14 mouse cellular contexts compared by ENCODE assay signal in the genomic region with DNA sequence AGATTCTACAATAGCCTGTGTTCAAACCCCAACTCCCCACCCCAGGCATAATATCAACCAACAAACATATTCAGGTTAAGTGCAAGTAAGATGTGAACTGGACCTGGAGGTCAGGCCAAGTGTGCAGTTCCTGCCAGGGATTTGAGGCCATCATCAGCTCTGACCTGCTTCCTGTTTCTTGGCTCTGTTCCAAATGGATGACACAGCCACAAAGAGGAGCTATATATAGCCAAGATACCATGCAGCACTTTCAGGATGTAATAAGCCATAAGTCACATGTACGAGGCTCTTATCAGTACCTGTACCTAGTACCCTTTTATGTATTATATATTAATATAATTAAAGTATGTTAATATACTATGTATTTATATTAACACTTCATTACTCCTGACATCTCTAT. TPM values are rescaled to one million over a fixed set of nuclear protein-coding genes. Genes with fewer than 3 reads are reported as not detected.
A peak's percentile ranks its signal among the peaks of the same experiment; 100 is the strongest.
DNase-seq lines count a peak whose midpoint lies in the region; ATAC-seq and TF ChIP-seq lines count a peak whose summit lies in the region.
"Had no signal": no experiment of that assay in that cellular context is flagged by ENCODE, and none has a peak within 500 bp of the region (broad histone marks: within the 10 kb centered on the region; RNA-seq: fewer than 3 reads in every experiment).

No protein-coding gene starts in this region.

- DNase-seq in forebrain, embryonic 11.5 days (ENCODE audit: low spot score) = no peak
- DNase-seq in lung, embryonic 14.5 days = peak; percentile 58
- no peak for DNase-seq in lung, adult 2 months
- DNase-seq in layer of hippocampus, adult 11-12 months (ENCODE audit: low spot score) = no peak
- no peak for DNase-seq in urinary bladder, postnatal 10 days (ENCODE audit: low spot score)
- DNase-seq: thymus, adult 2 months had no signal

- no peak for TF ChIP-seq POLR2A in lung, adult 2 months (IDR thresholded peaks at IDR 0.05; ENCODE audit: borderline replicate concordance, extremely low read depth, low read depth, low read length)

- ATAC-seq in forebrain, embryonic 12.5 days (ENCODE audit: low FRiP score) = 0 out of 2 replicates have a peak, but pooled peaks have one; percentile 24
- no peak for ATAC-seq in forebrain, embryonic 11.5 days (replicated peaks; ENCODE audit: low FRiP score)
- peak; percentile 39; the same call in 1 of the 2 replicates for ATAC-seq in lung, embryonic 14.5 days (ENCODE audit: insufficient read depth)
- ATAC-seq in common myeloid progenitor, adult 5-6 weeks (replicated peaks; ENCODE audit: low read depth, poor library complexity, severe bottlenecking) = peak; percentile 42; the same call in 1 of the 2 replicates
- ATAC-seq in neural tube, embryonic 14.5 days (ENCODE audit: low read depth) = peak; percentile 53
- ATAC-seq: activated CD4-positive, CD25-positive, alpha-beta regulatory T cell, adult 4 months; midbrain, embryonic 13.5 days had no signal

- 0 out of 2 replicates have a peak, but pooled peaks cover 6% of the 10 kb centered on the region for H3K36me3 ChIP-seq in forebrain, embryonic 12.5 days (replicated peaks)
- no peaks in the 10 kb centered on the region for H3K36me3 ChIP-seq in forebrain, embryonic 11.5 days (ENCODE audit: control insufficient read depth, insufficient read depth, low read length)
- H3K36me3 ChIP-seq in lung, embryonic 14.5 days (ENCODE audit: insufficient read depth) = peaks cover 14% of the 10 kb centered on the region; the same call in 1 of the 2 replicates
- H3K36me3 ChIP-seq in neural tube, embryonic 14.5 days (ENCODE audit: control insufficient read depth, insufficient read depth, low read length) = no peaks in the 10 kb centered on the region
- H3K36me3 ChIP-seq: midbrain, embryonic 13.5 days had no signal

- 84% methylated on average over 1 of the region's 1 CpGs for WGBS in forebrain, embryonic 12.5 days
- 76% methylated on average over 1 of the region's 1 CpGs for WGBS in forebrain, embryonic 11.5 days
- 8% methylated on average over 1 of the region's 1 CpGs for WGBS in lung, embryonic 14.5 days
- WGBS in lung, adult 2 months = 33% methylated on average over 1 of the region's 1 CpGs
- WGBS in neural tube, embryonic 14.5 days = 62% methylated on average over 1 of the region's 1 CpGs

- H3K4me1 ChIP-seq in forebrain, embryonic 12.5 days = peaks cover 6% of the 10 kb centered on the region
- no peaks in the 10 kb centered on the region for H3K4me1 ChIP-seq in forebrain, embryonic 11.5 days (replicated peaks; ENCODE audit: control insufficient read depth, insufficient read depth, low read length)
- peaks cover 19% of the 10 kb centered on the region for H3K4me1 ChIP-seq in lung, embryonic 14.5 days (ENCODE audit: insufficient read depth)
- no peaks in the 10 kb centered on the region; the same call in none of the 2 replicates for H3K4me1 ChIP-seq in lung, adult 2 months (ENCODE audit: control insufficient read depth, insufficient read depth, low read length)
- H3K4me1 ChIP-seq in neural tube, embryonic 14.5 days (ENCODE audit: control insufficient read depth, insufficient read depth, low read length) = no peaks in the 10 kb centered on the region

- H3K9me3 ChIP-seq in forebrain, embryonic 12.5 days = no peaks in the 10 kb centered on the region
- no peaks in the 10 kb centered on the region for H3K9me3 ChIP-seq in forebrain, embryonic 11.5 days (ENCODE audit: control insufficient read depth, low read length)
- H3K9me3 ChIP-seq in lung, embryonic 14.5 days (ENCODE audit: low read depth, low read length) = no peaks in the 10 kb centered on the region
- H3K9me3 ChIP-seq in neural tube, embryonic 14.5 days (ENCODE audit: control insufficient read depth, low read length) = no peaks in the 10 kb centered on the region
- H3K9me3 ChIP-seq: midbrain, embryonic 13.5 days had no signal

- no peak for TF ChIP-seq CTCF in lung, embryonic 14.5 days (IDR thresholded peaks at IDR 0.05; ENCODE audit: low read depth)
- no peak for TF ChIP-seq CTCF in lung, adult 2 months (IDR thresholded peaks at IDR 0.05; ENCODE audit: insufficient read depth, low read length)

- H3K27me3 ChIP-seq in forebrain, embryonic 12.5 days = no peaks in the 10 kb centered on the region
- H3K27me3 ChIP-seq in forebrain, embryonic 11.5 days (ENCODE audit: control insufficient read depth, insufficient read depth, low read length) = no peaks in the 10 kb centered on the region
- no peaks in the 10 kb centered on the region for H3K27me3 ChIP-seq in lung, embryonic 14.5 days (ENCODE audit: insufficient read depth, low read length)
- H3K27me3 ChIP-seq in neural tube, embryonic 14.5 days (ENCODE audit: control insufficient read depth, insufficient read depth, low read length) = no peaks in the 10 kb centered on the region
- H3K27me3 ChIP-seq: CH12.LX; limb, embryonic 13.5 days; midbrain, embryonic 13.5 days had no signal

- H3K27ac ChIP-seq in forebrain, embryonic 12.5 days = no peak overlapping the region
- no peak overlapping the region for H3K27ac ChIP-seq in forebrain, embryonic 11.5 days (ENCODE audit: low read depth, low read length)
- H3K27ac ChIP-seq in lung, embryonic 14.5 days (ENCODE audit: low read depth) = no peak overlapping the region
- H3K27ac ChIP-seq in neural tube, embryonic 14.5 days (ENCODE audit: low read depth, low read length) = no peak overlapping the region
- H3K27ac ChIP-seq: kidney, postnatal 0 days; limb, embryonic 13.5 days; midbrain, embryonic 13.5 days had no signal

- no peak overlapping the region for H3K4me3 ChIP-seq in forebrain, embryonic 12.5 days (replicated peaks)
- no peak overlapping the region for H3K4me3 ChIP-seq in forebrain, embryonic 11.5 days (ENCODE audit: low read depth, low read length)
- H3K4me3 ChIP-seq in lung, embryonic 14.5 days (ENCODE audit: low read depth, low read length) = no peak overlapping the region
- no peak overlapping the region for H3K4me3 ChIP-seq in lung, adult 2 months (replicated peaks; ENCODE audit: extremely low read depth, low read depth, low read length)
- no peak overlapping the region for H3K4me3 ChIP-seq in neural tube, embryonic 14.5 days (ENCODE audit: low read depth, low read length)
- H3K4me3 ChIP-seq: limb, embryonic 13.5 days; midbrain, embryonic 13.5 days had no signal

- H3K9ac ChIP-seq in forebrain, embryonic 12.5 days = no peak overlapping the region
- no peak overlapping the region for H3K9ac ChIP-seq in forebrain, embryonic 11.5 days (ENCODE audit: low read length)
- H3K9ac ChIP-seq in lung, embryonic 14.5 days = no peak overlapping the region
- no peak overlapping the region for H3K9ac ChIP-seq in neural tube, embryonic 14.5 days (replicated peaks; ENCODE audit: low read depth, low read length)
- H3K9ac ChIP-seq: limb, embryonic 13.5 days; midbrain, embryonic 13.5 days had no signal

- H3K4me2 ChIP-seq in forebrain, embryonic 12.5 days = no peak overlapping the region
- no peak overlapping the region for H3K4me2 ChIP-seq in forebrain, embryonic 11.5 days (ENCODE audit: low read depth, low read length, severe bottlenecking)
- H3K4me2 ChIP-seq in lung, embryonic 14.5 days = no peak overlapping the region
- no peak overlapping the region for H3K4me2 ChIP-seq in neural tube, embryonic 14.5 days (ENCODE audit: low read depth, low read length)
- H3K4me2 ChIP-seq: limb, embryonic 13.5 days; midbrain, embryonic 13.5 days had no signal

RNA-seq across cellular contexts. Expression of a gene that starts 10.5 kb away (rescaled TPM):
- 3.5 and 4.1 TPM in 2 replicates for polyA plus RNA-seq in forebrain, embryonic 12.5 days (2016; fragmentation: Nextera tagmentation; extraction: Ambion mirVana)
- 6.2 and 6.8 TPM in 2 replicates for polyA plus RNA-seq in forebrain, embryonic 11.5 days (2014; fragmentation: Nextera tagmentation; extraction: Ambion mirVana)
- polyA plus RNA-seq in lung, embryonic 14.5 days (2014; fragmentation: Nextera tagmentation; extraction: Ambion mirVana) = 11.5 and 13.1 TPM in 2 replicates
- polyA plus RNA-seq in lung, adult 2 months (2012; rRNA removed) = 8.1 and 12.9 TPM in 2 replicates
- 2.3 and 4.5 TPM in 2 replicates for total RNA-seq in common myeloid progenitor, adult 5-6 weeks (2017)
- polyA plus RNA-seq in neural tube, embryonic 14.5 days (2014; fragmentation: Nextera tagmentation; extraction: Ambion mirVana) = 2.0 and 2.6 TPM in 2 replicates
